Mouse (Mus musculus) MEL (cell line): ENCODE measurements at regions not wholly inside any gene's neighbourhood (a gene's known extent, or its start where the extent isn't known, plus 50 kb on each side); places are given as distances from the start of the nearest gene placed in this dataset.

ENCODE experiments used
- CTCF ChIP-seq, 3 experiments: IDR thresholded peaks in 2 of 3; conservative IDR thresholded peaks in 1 of 3; 2 replicates each; pipeline ENCODE4 v1.5.1; 2011 to 2012; ENCODE audit warnings: low read length in 3 of 3, low read depth in 2 of 3, mild to moderate bottlenecking in 2 of 3, improper control_type of control experiment in 1 of 3, inconsistent platforms in 1 of 3, mixed read lengths in 1 of 3, moderate library complexity in 1 of 3; ENCODE audit not compliant: control insufficient read depth in 1 of 3, insufficient read depth in 1 of 3, poor library complexity in 1 of 3, severe bottlenecking in 1 of 3
- E2F4 ChIP-seq: IDR thresholded peaks from 2 replicates; pipeline ENCODE4 v1.6.1; 2011; ENCODE audit warnings: low read depth, low read length, improper control_type of control experiment, borderline replicate concordance
- GABPA ChIP-seq: IDR thresholded peaks from 2 replicates; pipeline ENCODE4 v1.6.1; 2012; ENCODE audit warnings: low read depth, mild to moderate bottlenecking, inconsistent platforms, low read length, improper control_type of control experiment, moderate library complexity
- MYC ChIP-seq: IDR thresholded peaks from 2 replicates; pipeline ENCODE4 v1.6.1; 2011; ENCODE audit warnings: low read depth, mild to moderate bottlenecking, low read length, improper control_type of control experiment, moderate library complexity
- POLR2A ChIP-seq, 2 experiments: IDR thresholded peaks; 2 replicates each; pipeline ENCODE4 v1.6.1; 2011 to 2012; ENCODE audit warnings: low read length in 2 of 2, mild to moderate bottlenecking in 2 of 2, control low read depth in 1 of 2, improper control_type of control experiment in 1 of 2, low read depth in 1 of 2, moderate library complexity in 1 of 2; ENCODE audit not compliant: control insufficient read depth in 1 of 2, insufficient read depth in 1 of 2, poor library complexity in 1 of 2
- POLR2AphosphoS2 ChIP-seq: IDR thresholded peaks from 2 replicates; pipeline ENCODE4 v1.6.1; 2011; ENCODE audit warnings: low read length, improper control_type of control experiment
- UBTF ChIP-seq: IDR thresholded peaks from 2 replicates; pipeline ENCODE4 v1.6.1; 2012; ENCODE audit warnings: low read depth, mild to moderate bottlenecking, inconsistent platforms, low read length, improper control_type of control experiment, moderate library complexity, borderline replicate concordance; ENCODE audit not compliant: insufficient read depth
- ZC3H11A ChIP-seq: IDR thresholded peaks from 2 replicates; pipeline ENCODE4 v1.6.1; 2012; ENCODE audit warnings: low read depth, mild to moderate bottlenecking, inconsistent platforms, low read length, improper control_type of control experiment

DNA sequence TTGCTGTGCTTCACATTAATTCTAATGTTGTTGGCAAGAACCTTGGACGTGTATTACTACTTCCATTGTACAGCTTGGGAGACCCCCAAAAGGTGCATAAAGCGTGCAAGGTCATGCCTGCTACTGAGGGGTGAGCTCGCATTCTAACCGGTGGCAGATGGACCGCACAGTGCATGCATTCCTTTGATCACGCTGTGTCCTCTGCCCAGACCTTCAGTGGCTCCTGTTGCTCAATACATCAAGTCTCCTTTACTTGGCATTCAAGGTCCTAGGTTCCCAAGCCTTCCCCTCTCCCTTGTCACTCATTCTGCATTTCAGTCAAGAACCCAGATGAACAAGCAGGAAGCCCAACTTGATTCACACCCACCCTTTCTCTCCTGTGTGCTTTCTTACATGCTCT is 156.4 kb upstream of the Pgrmc2 start:
- TF ChIP-seq GABPA (no peak), POLR2A (IDR thresholded peaks at IDR 0.05; ENCODE audit: control insufficient read depth in 1 of 2, insufficient read depth in 1 of 2, low read depth in 1 of 2, low read length in 2 of 2, poor library complexity in 1 of 2) (no peak), ZC3H11A (no peak), POLR2AphosphoS2 (no peak), CTCF (IDR thresholded peaks at IDR 0.05 in 2 of 3, conservative IDR thresholded peaks at IDR 0.05 in 1 of 3; ENCODE audit: control insufficient read depth in 1 of 3, insufficient read depth in 1 of 3, low read depth in 2 of 3, low read length in 3 of 3, poor library complexity in 1 of 3, severe bottlenecking in 1 of 3) (no peak), UBTF (no peak), MYC (no peak), E2F4 (no peak)
